Mouse (Mus musculus) myocyte (in vitro differentiated cells): ENCODE data around the gene Ccdc71. TPM values are rescaled to one million over a fixed set of nuclear protein-coding genes. Genes with fewer than 3 reads are reported as not detected.

Source experiments
- H3K27me3 ChIP-seq: one replicate; pipeline ENCODE4 v1.6.1; 2011; ENCODE audit not compliant: control insufficient read depth, insufficient read depth, insufficient read length
- H3K36me3 ChIP-seq: one replicate; pipeline ENCODE4 v1.6.1; 2011; ENCODE audit not compliant: control insufficient read depth, insufficient read depth
- H3K4me2 ChIP-seq: one replicate; pipeline ENCODE4 v1.6.1; 2011; ENCODE audit warnings: low read depth, control low read depth
- H3K4me3 ChIP-seq: one replicate; pipeline ENCODE4 v1.5.1; 2011; ENCODE audit warnings: mild to moderate bottlenecking, control low read depth, moderate library complexity
- H3K79me2 ChIP-seq: one replicate; pipeline ENCODE4 v1.6.1; 2011; ENCODE audit not compliant: control insufficient read depth, insufficient read depth
- H3ac ChIP-seq: one replicate; pipeline ENCODE4 v1.6.1; 2011; ENCODE audit not compliant: control insufficient read depth, insufficient read length
- CEBPB ChIP-seq: IDR thresholded peaks from 2 replicates; pipeline ENCODE4 v1.6.1; 2011; ENCODE audit warnings: mild to moderate bottlenecking, moderate library complexity; ENCODE audit not compliant: poor library complexity, insufficient read depth, severe bottlenecking
- E2F4 ChIP-seq: IDR thresholded peaks from one replicate; pipeline ENCODE4 v1.6.1; 2011; ENCODE audit warnings: mild to moderate bottlenecking, control low read depth, moderate library complexity; ENCODE audit not compliant: insufficient read depth
- MAX ChIP-seq: IDR thresholded peaks from one replicate; pipeline ENCODE4 v1.6.1; 2011; ENCODE audit warnings: low read depth, mild to moderate bottlenecking, control low read depth
- MYOD1 ChIP-seq, 3 experiments: IDR thresholded peaks; one replicate each; pipeline ENCODE4 v1.6.1; 2011; ENCODE audit warnings: control low read depth in 2 of 3, low read depth in 2 of 3, mild to moderate bottlenecking in 2 of 3, moderate library complexity in 1 of 3; ENCODE audit not compliant: insufficient read length in 2 of 3, control insufficient read depth in 1 of 3
- MYOG ChIP-seq, 3 experiments: IDR thresholded peaks; one replicate each; pipeline ENCODE4 v1.6.1; 2011; ENCODE audit warnings: control low read depth in 2 of 3, low read depth in 2 of 3, mild to moderate bottlenecking in 2 of 3; ENCODE audit not compliant: insufficient read length in 2 of 3, control insufficient read depth in 1 of 3, insufficient read depth in 1 of 3
- POLR2A ChIP-seq: IDR thresholded peaks from one replicate; pipeline ENCODE4 v1.6.1; 2011; ENCODE audit warnings: low read depth, mild to moderate bottlenecking, control low read depth, moderate library complexity; ENCODE audit not compliant: insufficient read length
- POLR2AphosphoS2 ChIP-seq: IDR thresholded peaks from one replicate; pipeline ENCODE4 v1.6.1; 2011; ENCODE audit warnings: low read depth, control low read depth; ENCODE audit not compliant: insufficient read length
- REST ChIP-seq: IDR thresholded peaks from one replicate; pipeline ENCODE4 v1.6.1; 2011; ENCODE audit warnings: mild to moderate bottlenecking, control low read depth, moderate library complexity; ENCODE audit not compliant: insufficient read depth, insufficient read length
- SRF ChIP-seq: IDR thresholded peaks from one replicate; pipeline ENCODE4 v1.6.1; 2011; ENCODE audit warnings: low read depth; ENCODE audit not compliant: control insufficient read depth, insufficient read length
- TCF12 ChIP-seq: IDR thresholded peaks from one replicate; pipeline ENCODE4 v1.6.1; 2011; ENCODE audit warnings: mild to moderate bottlenecking, control low read depth; ENCODE audit not compliant: poor library complexity, insufficient read depth, severe bottlenecking
- TCF3 ChIP-seq: IDR thresholded peaks from one replicate; pipeline ENCODE4 v1.6.1; 2011; ENCODE audit warnings: low read depth, control low read depth; ENCODE audit not compliant: insufficient read length
- USF1 ChIP-seq: IDR thresholded peaks from one replicate; pipeline ENCODE4 v1.6.1; 2011; ENCODE audit warnings: low read depth, mild to moderate bottlenecking, control low read depth, moderate library complexity
- polyA plus RNA-seq: library from polyadenylated mRNA; unstranded; fragments of >200 nt; fragmentation: generic; extraction: Trizol; gene quantifications from one replicate; pipeline ENCODE4 v1.2.1, GENCODE M21; 2012; ENCODE audit warnings: missing spikeins

Gene Ccdc71
- polyA plus RNA-seq, 1 experiment, result 30.4 TPM

- H3K36me3 ChIP-seq, result no peaks in the 10 kb centered on the region
These were observed 3.4 kb downstream of the Ccdc71 start for GRCm38 (mm10) chr9:108463713-108464112.

GRCm38 (mm10) chr9:108466219-108466618 lies 5.9 kb downstream of the Ccdc71 start:
- Histone ChIP-seq H3K4me2 (no peak overlapping the region), H3K79me2 (peaks cover 20% of the 10 kb centered on the region), H3K27me3 (no peaks in the 10 kb centered on the region), H3K4me3 (no peak overlapping the region), H3ac (no peak overlapping the region), H3K36me3 (no peaks in the 10 kb centered on the region)
- no peak for TF ChIP-seq TCF3
- TF ChIP-seq REST, result no peak
- TF ChIP-seq MYOD1 (IDR thresholded peaks at IDR 0.05; ENCODE audit: control insufficient read depth in 1 of 3, insufficient read length in 2 of 3, low read depth in 2 of 3), result no peak
- TF ChIP-seq E2F4, result no peak
- TF ChIP-seq CEBPB, result no peak
- TF ChIP-seq POLR2AphosphoS2, result no peak
- no peak for TF ChIP-seq POLR2A
- no peak for TF ChIP-seq MAX
- no peak for TF ChIP-seq TCF12
- no peak for TF ChIP-seq USF1
- TF ChIP-seq MYOG (IDR thresholded peaks at IDR 0.05; ENCODE audit: control insufficient read depth in 1 of 3, insufficient read depth in 1 of 3, insufficient read length in 2 of 3, low read depth in 2 of 3), result no peak
- no peak for TF ChIP-seq SRF

More at GRCm38 (mm10) chr9:108463713-108464112, 3.4 kb downstream of the Ccdc71 start:
- Histone ChIP-seq H3K4me2 (no peak overlapping the region), H3K4me3 (no peak overlapping the region), H3K27me3 (no peaks in the 10 kb centered on the region), H3ac (no peak overlapping the region), H3K79me2 (peaks cover 26% of the 10 kb centered on the region)
- TF ChIP-seq MYOG (IDR thresholded peaks at IDR 0.05; ENCODE audit: control insufficient read depth in 1 of 3, insufficient read depth in 1 of 3, insufficient read length in 2 of 3, low read depth in 2 of 3), result no peak
- no peak for TF ChIP-seq POLR2AphosphoS2
- no peak for TF ChIP-seq SRF
- no peak for TF ChIP-seq REST
- TF ChIP-seq MAX, result no peak
- TF ChIP-seq TCF12, result no peak
- no peak for TF ChIP-seq E2F4
- TF ChIP-seq TCF3, result no peak
- no peak for TF ChIP-seq MYOD1 (IDR thresholded peaks at IDR 0.05; ENCODE audit: control insufficient read depth in 1 of 3, insufficient read length in 2 of 3, low read depth in 2 of 3)
- TF ChIP-seq USF1, result no peak
- no peak for TF ChIP-seq CEBPB
- no peak for TF ChIP-seq POLR2A

GRCm38 (mm10) chr9:108469430-108469829 lies 9.1 kb downstream of the Ccdc71 start:
- no peak overlapping the region for H3K4me3 ChIP-seq
- H3K36me3 ChIP-seq, result no peaks in the 10 kb centered on the region
- H3ac ChIP-seq, result no peak overlapping the region
- no peaks in the 10 kb centered on the region for H3K79me2 ChIP-seq
- no peak for TF ChIP-seq USF1
- no peak for TF ChIP-seq REST
- no peak for TF ChIP-seq POLR2AphosphoS2
- TF ChIP-seq MAX, result no peak
- TF ChIP-seq MYOG (IDR thresholded peaks at IDR 0.05; ENCODE audit: control insufficient read depth in 1 of 3, insufficient read depth in 1 of 3, insufficient read length in 2 of 3, low read depth in 2 of 3), result no peak
- no peak for TF ChIP-seq CEBPB
- TF ChIP-seq E2F4, result no peak
- TF ChIP-seq MYOD1 (IDR thresholded peaks at IDR 0.05; ENCODE audit: control insufficient read depth in 1 of 3, insufficient read length in 2 of 3, low read depth in 2 of 3), result no peak
- no peaks in the 10 kb centered on the region for H3K27me3 ChIP-seq
- H3K4me2 ChIP-seq, result no peak overlapping the region

- Histone ChIP-seq H3ac (no peak overlapping the region), H3K27me3 (no peaks in the 10 kb centered on the region), H3K4me2 (no peak overlapping the region), H3K79me2 (no peaks in the 10 kb centered on the region), H3K4me3 (no peak overlapping the region), H3K36me3 (no peaks in the 10 kb centered on the region)
- TF ChIP-seq POLR2AphosphoS2 (no peak), MAX (no peak), CEBPB (no peak), POLR2A (no peak), TCF12 (no peak), REST (no peak), MYOG (IDR thresholded peaks at IDR 0.05; ENCODE audit: control insufficient read depth in 1 of 3, insufficient read depth in 1 of 3, insufficient read length in 2 of 3, low read depth in 2 of 3) (no peak), E2F4 (no peak), MYOD1 (IDR thresholded peaks at IDR 0.05; ENCODE audit: control insufficient read depth in 1 of 3, insufficient read length in 2 of 3, low read depth in 2 of 3) (no peak), SRF (no peak), TCF3 (no peak), USF1 (no peak)
These were observed 9.5 kb downstream of the Ccdc71 start for GRCm38 (mm10) chr9:108469845-108470244.

GRCm38 (mm10) chr9:108474528-108474927 lies 14.2 kb downstream of the Ccdc71 start:
- H3K79me2 ChIP-seq, result peaks cover 2% of the 10 kb centered on the region
- no peak overlapping the region for H3K4me2 ChIP-seq
- H3ac ChIP-seq, result no peak overlapping the region

More at GRCm38 (mm10) chr9:108474528-108474927, 14.2 kb downstream of the Ccdc71 start:
- Histone ChIP-seq H3K27me3 (no peaks in the 10 kb centered on the region), H3K4me3 (no peak overlapping the region), H3K36me3 (no peaks in the 10 kb centered on the region)
- no peak for TF ChIP-seq POLR2A
- no peak for TF ChIP-seq CEBPB
- no peak for TF ChIP-seq REST
- no peak for TF ChIP-seq MYOG (IDR thresholded peaks at IDR 0.05; ENCODE audit: control insufficient read depth in 1 of 3, insufficient read depth in 1 of 3, insufficient read length in 2 of 3, low read depth in 2 of 3)
- no peak for TF ChIP-seq TCF12
- no peak for TF ChIP-seq TCF3
- TF ChIP-seq USF1, result no peak
- TF ChIP-seq E2F4, result no peak
- TF ChIP-seq POLR2AphosphoS2, result no peak
- no peak for TF ChIP-seq MAX
- TF ChIP-seq SRF, result no peak
- TF ChIP-seq MYOD1 (IDR thresholded peaks at IDR 0.05; ENCODE audit: control insufficient read depth in 1 of 3, insufficient read length in 2 of 3, low read depth in 2 of 3), result no peak
